Mouse (Mus musculus) ES-Bruce4 (cell line): ENCODE measurements around the gene B4galnt2.

Experiments
- CTCF ChIP-seq: IDR thresholded peaks from one replicate; pipeline ENCODE4 v1.8.1; 2011; ENCODE audit warnings: low read depth, low read length
- EP300 ChIP-seq: IDR thresholded peaks from 2 replicates; pipeline ENCODE4 v1.6.1; 2011; ENCODE audit warnings: low read depth, low read length; ENCODE audit not compliant: insufficient read depth
- POLR2A ChIP-seq: IDR thresholded peaks from one replicate; pipeline ENCODE4 v1.8.1; 2011; ENCODE audit warnings: low read length; ENCODE audit not compliant: insufficient read depth

DNA sequence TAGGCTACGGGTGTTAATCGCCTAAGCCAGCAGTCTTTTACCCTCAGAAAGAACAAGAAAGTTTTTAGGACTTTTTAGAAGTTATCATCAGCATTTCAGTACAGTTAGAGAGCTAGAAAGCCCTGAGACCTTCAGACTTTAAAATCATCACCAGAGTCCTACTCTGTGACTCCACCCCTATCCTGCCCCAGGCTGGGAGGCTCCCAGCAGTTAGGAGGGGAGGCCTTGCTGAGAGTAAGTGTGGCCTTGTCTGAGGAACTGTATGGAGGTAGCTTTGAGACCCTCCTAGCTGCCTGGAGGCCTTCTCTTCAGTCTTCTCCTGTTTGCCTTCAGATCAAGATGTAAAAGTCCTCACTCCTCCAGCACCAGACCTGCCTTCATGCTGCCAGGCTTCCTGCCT is 9.5 kb upstream of the B4galnt2 start:
- no peak for TF ChIP-seq POLR2A
- no peak for TF ChIP-seq CTCF
- no peak for TF ChIP-seq EP300
